Mouse (Mus musculus) lung, adult 2 months (tissue): ENCODE data around the gene Maml3.

Source experiments
- CTCF ChIP-seq: fragments of 200-500 bp; IDR thresholded peaks from 2 replicates; pipeline ENCODE4 v1.5.1; 2011; ENCODE audit warnings: mild to moderate bottlenecking, low read length, control low read depth; ENCODE audit not compliant: insufficient read depth
- POLR2A ChIP-seq: fragments of 200-500 bp; IDR thresholded peaks from 2 replicates; pipeline ENCODE4 v1.6.1; 2011; ENCODE audit warnings: low read depth, mild to moderate bottlenecking, control low read depth, low read length, borderline replicate concordance; ENCODE audit errors: extremely low read depth

- TF ChIP-seq POLR2A = no peak
- no peak for TF ChIP-seq CTCF
These were observed 134.4 kb downstream of the Maml3 start for GRCm38 (mm10) chr3:51970489-51970888.
